Mouse (Mus musculus): ENCODE measurements around the gene Mcm10. TPM values are rescaled to one million over a fixed set of nuclear protein-coding genes. Genes with fewer than 3 reads are reported as not detected.

Gene Mcm10
- polyA plus RNA-seq (2015; fragmentation: Nextera tagmentation; extraction: Ambion mirVana): 27.7 and 29.2 TPM in 2 replicates

- Histone ChIP-seq H3K27me3 (no peaks in the 10 kb centered on the region), H3K36me3 (peaks cover 21% of the 10 kb centered on the region), H3K4me2 (replicated peaks) (peak within 1 kb of the TSS; percentile 69), H3K9ac (peak within 1 kb of the TSS; percentile 70), H3K4me1 (peaks cover 10% of the 10 kb centered on the region), H3K27ac (no peak within 1 kb of the TSS), H3K9me3 (no peaks in the 10 kb centered on the region), H3K4me3 (peak within 1 kb of the TSS; percentile 73)
- 4% methylated on average over 32 of the region's 32 CpGs for WGBS
- ATAC-seq (ENCODE audit: low FRiP score, low read depth): peak; percentile 100
These were observed at the start of gene Mcm10 for GRCm38 (mm10) chr2:5012491-5013324. Gene Mcm10, minus strand, starts transcription at chr2:5012791.

GRCm38 (mm10) chr2:5061133-5061708, 48.6 kb upstream of the Mcm10 start:
- H3K9me3 ChIP-seq: no peaks in the 10 kb centered on the region
- no peak overlapping the region for H3K4me2 ChIP-seq (replicated peaks)
- H3K27me3 ChIP-seq: no peaks in the 10 kb centered on the region
- H3K27ac ChIP-seq: no peak overlapping the region
- H3K9ac ChIP-seq: no peak overlapping the region
- H3K4me3 ChIP-seq: no peak overlapping the region
- ATAC-seq (ENCODE audit: low FRiP score, low read depth): no peak
- H3K4me1 ChIP-seq: peaks cover 11% of the 10 kb centered on the region
- WGBS: 65% methylated on average over 8 of the region's 8 CpGs
- no peaks in the 10 kb centered on the region for H3K36me3 ChIP-seq

- WGBS: 80% methylated on average over 4 of the region's 4 CpGs
These were observed 47.4 kb upstream of the Mcm10 start for GRCm38 (mm10) chr2:5059997-5060396.

GRCm38 (mm10) chr2:5058436-5058835, 45.8 kb upstream of the Mcm10 start:
- peaks cover 10% of the 10 kb centered on the region for H3K4me1 ChIP-seq
- WGBS: 86% methylated on average over 5 of the region's 5 CpGs
- no peaks in the 10 kb centered on the region for H3K36me3 ChIP-seq
- no peak overlapping the region for H3K4me2 ChIP-seq (replicated peaks)
- H3K9ac ChIP-seq: no peak overlapping the region
- no peaks in the 10 kb centered on the region for H3K27me3 ChIP-seq
- no peak for ATAC-seq (ENCODE audit: low FRiP score, low read depth)
- H3K9me3 ChIP-seq: no peaks in the 10 kb centered on the region
- no peak overlapping the region for H3K27ac ChIP-seq
- no peak overlapping the region for H3K4me3 ChIP-seq

More at GRCm38 (mm10) chr2:5059997-5060396, 47.4 kb upstream of the Mcm10 start:
- Histone ChIP-seq H3K4me2 (replicated peaks) (no peak overlapping the region), H3K4me1 (peaks cover 11% of the 10 kb centered on the region), H3K4me3 (no peak overlapping the region), H3K27ac (no peak overlapping the region), H3K9me3 (no peaks in the 10 kb centered on the region), H3K27me3 (no peaks in the 10 kb centered on the region), H3K36me3 (no peaks in the 10 kb centered on the region), H3K9ac (no peak overlapping the region)
- no peak for ATAC-seq (ENCODE audit: low FRiP score, low read depth)

- Histone ChIP-seq H3K9me3 (no peaks in the 10 kb centered on the region), H3K27me3 (no peaks in the 10 kb centered on the region), H3K4me3 (no peak overlapping the region), H3K36me3 (no peaks in the 10 kb centered on the region), H3K9ac (no peak overlapping the region), H3K27ac (no peak overlapping the region), H3K4me2 (replicated peaks) (no peak overlapping the region), H3K4me1 (peaks cover 5% of the 10 kb centered on the region)
- WGBS: 94% methylated on average over 2 of the region's 2 CpGs
- ATAC-seq (ENCODE audit: low FRiP score, low read depth): no peak
These were observed 38.0 kb upstream of the Mcm10 start for GRCm38 (mm10) chr2:5050562-5050961.

GRCm38 (mm10) chr2:5047016-5047415, 34.4 kb upstream of the Mcm10 start:
- ATAC-seq (ENCODE audit: low FRiP score, low read depth): no peak
- H3K4me1 ChIP-seq: peaks cover 19% of the 10 kb centered on the region
- H3K9me3 ChIP-seq: no peaks in the 10 kb centered on the region
- H3K4me3 ChIP-seq: no peak overlapping the region
- H3K4me2 ChIP-seq (replicated peaks): no peak overlapping the region
- no peak overlapping the region for H3K27ac ChIP-seq
- H3K36me3 ChIP-seq: no peaks in the 10 kb centered on the region
- no peak overlapping the region for H3K9ac ChIP-seq
- H3K27me3 ChIP-seq: no peaks in the 10 kb centered on the region
- 89% methylated on average over 2 of the region's 2 CpGs for WGBS

- Histone ChIP-seq H3K27me3 (no peaks in the 10 kb centered on the region), H3K9me3 (no peaks in the 10 kb centered on the region), H3K4me2 (replicated peaks) (peak overlapping the region; percentile 25; the same call in 1 of the 2 replicates), H3K4me3 (no peak overlapping the region), H3K36me3 (no peaks in the 10 kb centered on the region), H3K4me1 (peaks cover 19% of the 10 kb centered on the region), H3K9ac (no peak overlapping the region), H3K27ac (no peak overlapping the region)
- WGBS: 6% methylated on average over 13 of the region's 13 CpGs
- 0 out of 2 replicates have a peak, but pooled peaks have one; percentile 15 for ATAC-seq (ENCODE audit: low FRiP score, low read depth)
These were observed 32.8 kb upstream of the Mcm10 start for GRCm38 (mm10) chr2:5045269-5045965.

GRCm38 (mm10) chr2:5044321-5044720, 31.7 kb upstream of the Mcm10 start:
- no peaks in the 10 kb centered on the region for H3K36me3 ChIP-seq
- no peak overlapping the region for H3K4me2 ChIP-seq (replicated peaks)
- peaks cover 19% of the 10 kb centered on the region for H3K4me1 ChIP-seq
- H3K9ac ChIP-seq: no peak overlapping the region
- WGBS: 27% methylated on average over 3 of the region's 3 CpGs
- no peak overlapping the region for H3K27ac ChIP-seq
- H3K9me3 ChIP-seq: no peaks in the 10 kb centered on the region
- no peak overlapping the region for H3K4me3 ChIP-seq
- H3K27me3 ChIP-seq: no peaks in the 10 kb centered on the region
- ATAC-seq (ENCODE audit: low FRiP score, low read depth): no peak

GRCm38 (mm10) chr2:5043476-5043761, 30.8 kb upstream of the Mcm10 start:
- no peaks in the 10 kb centered on the region for H3K27me3 ChIP-seq
- no peak overlapping the region for H3K4me3 ChIP-seq
- H3K9me3 ChIP-seq: no peaks in the 10 kb centered on the region
- H3K27ac ChIP-seq: no peak overlapping the region
- H3K9ac ChIP-seq: no peak overlapping the region
- no peak for ATAC-seq (ENCODE audit: low FRiP score, low read depth)
- no peak overlapping the region for H3K4me2 ChIP-seq (replicated peaks)
- WGBS: 74% methylated on average over 2 of the region's 2 CpGs
- peaks cover 19% of the 10 kb centered on the region for H3K4me1 ChIP-seq
- H3K36me3 ChIP-seq: no peaks in the 10 kb centered on the region

- WGBS: 74% methylated on average over 11 of the region's 11 CpGs
- no peak overlapping the region for H3K27ac ChIP-seq
- no peak overlapping the region for H3K4me2 ChIP-seq (replicated peaks)
- no peaks in the 10 kb centered on the region for H3K36me3 ChIP-seq
- H3K27me3 ChIP-seq: no peaks in the 10 kb centered on the region
- H3K9ac ChIP-seq: no peak overlapping the region
- H3K4me3 ChIP-seq: no peak overlapping the region
- H3K9me3 ChIP-seq: no peaks in the 10 kb centered on the region
- ATAC-seq (ENCODE audit: low FRiP score, low read depth): no peak
- peaks cover 19% of the 10 kb centered on the region for H3K4me1 ChIP-seq
These were observed 30.3 kb upstream of the Mcm10 start for GRCm38 (mm10) chr2:5042616-5043475.

- H3K9ac ChIP-seq: no peak overlapping the region
- H3K36me3 ChIP-seq: no peaks in the 10 kb centered on the region
- H3K27me3 ChIP-seq: no peaks in the 10 kb centered on the region
- no peak overlapping the region for H3K4me2 ChIP-seq (replicated peaks)
- ATAC-seq (ENCODE audit: low FRiP score, low read depth): no peak
- H3K4me1 ChIP-seq: peaks cover 19% of the 10 kb centered on the region
- whole genome bisulfite sequencing: 85% methylated on average over 5 of the region's 5 CpGs
- H3K9me3 ChIP-seq: no peaks in the 10 kb centered on the region
- H3K4me3 ChIP-seq: no peak overlapping the region
- H3K27ac ChIP-seq: no peak overlapping the region
These were observed 29.3 kb upstream of the Mcm10 start for GRCm38 (mm10) chr2:5041854-5042253.
